Mouse (Mus musculus): ENCODE measurements around the gene Nup62.

DNA sequence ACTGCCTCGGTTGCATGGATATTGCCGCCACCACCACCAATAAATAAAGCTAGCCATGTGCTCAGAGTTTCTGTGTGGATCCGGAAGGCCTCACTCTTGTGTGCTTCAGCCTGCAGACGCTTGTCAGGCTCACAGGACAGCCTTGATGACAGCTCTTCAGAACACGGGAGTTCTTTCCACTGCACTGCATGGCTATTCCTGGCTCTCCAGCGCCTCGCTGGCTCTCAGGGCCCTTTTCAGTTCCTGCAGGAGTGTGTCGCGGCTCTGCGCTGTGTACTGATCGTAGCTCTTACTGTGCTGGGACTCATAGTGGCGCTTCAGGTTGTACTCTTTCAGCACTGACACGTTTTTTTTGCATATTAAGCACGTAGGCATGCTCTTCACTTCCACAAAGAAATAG is 61.9 kb downstream of the Nup62 start:
- TF ChIP-seq CTCF (IDR thresholded peaks at IDR 0.05) (peak; percentile 24; the same call in 1 of the 2 replicates), POLR2A (IDR thresholded peaks at IDR 0.05; ENCODE audit: insufficient read depth, low read depth, low read length) (peak; percentile 53)

All from heart, adult 2 months (tissue).